Mouse (Mus musculus): ENCODE data around the gene Agbl2.

DNA sequence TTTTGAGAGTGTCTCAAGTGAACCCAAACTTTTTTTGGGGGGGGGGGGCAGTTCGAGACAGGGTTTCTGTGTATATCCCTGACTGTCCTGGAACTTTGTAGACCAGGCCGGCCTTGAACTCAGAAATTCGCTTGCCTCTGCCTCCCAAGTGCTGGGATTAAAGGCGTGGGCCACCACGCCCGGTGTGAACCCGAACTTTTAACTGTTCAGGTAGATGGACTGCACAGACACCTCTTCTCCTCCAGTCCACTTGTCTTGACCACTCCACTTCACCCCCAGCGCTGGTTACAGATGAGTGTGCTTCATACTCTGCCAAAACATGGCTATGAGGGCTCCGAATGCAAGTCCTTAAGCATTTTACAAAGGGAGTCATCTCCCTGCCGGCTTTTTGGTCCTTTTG lies 35.4 kb upstream of the Agbl2 start:
- TF ChIP-seq GATA1 (IDR thresholded peaks at IDR 0.05; ENCODE audit: borderline replicate concordance, low read length): no peak
- TF ChIP-seq FLI1 (IDR thresholded peaks at IDR 0.05; ENCODE audit: low read length): no peak

All from megakaryocyte, embryonic 14.5 days (primary cell).